Mouse (Mus musculus) lung, adult 2 months (tissue): ENCODE measurements around the gene Sorl1.
A peak's percentile ranks its signal among the peaks of the same experiment; 100 is the strongest.

Experiments
- CTCF ChIP-seq: fragments of 200-500 bp; IDR thresholded peaks from 2 replicates; pipeline ENCODE4 v1.5.1; 2011; ENCODE audit warnings: mild to moderate bottlenecking, low read length, control low read depth; ENCODE audit not compliant: insufficient read depth
- POLR2A ChIP-seq: fragments of 200-500 bp; IDR thresholded peaks from 2 replicates; pipeline ENCODE4 v1.6.1; 2011; ENCODE audit warnings: low read depth, mild to moderate bottlenecking, control low read depth, low read length, borderline replicate concordance; ENCODE audit errors: extremely low read depth

GRCm38 (mm10) chr9:41950991-41951451 is 173.1 kb downstream of the Sorl1 start:
- TF ChIP-seq CTCF, result peak; percentile 76
- TF ChIP-seq POLR2A, result 0 out of 2 replicates have a peak, but pooled peaks have one; percentile 13
